Mouse (Mus musculus): Measurements from ENCODE around the gene 4933415A04Rik.

4933415A04Rik gene

DNA sequence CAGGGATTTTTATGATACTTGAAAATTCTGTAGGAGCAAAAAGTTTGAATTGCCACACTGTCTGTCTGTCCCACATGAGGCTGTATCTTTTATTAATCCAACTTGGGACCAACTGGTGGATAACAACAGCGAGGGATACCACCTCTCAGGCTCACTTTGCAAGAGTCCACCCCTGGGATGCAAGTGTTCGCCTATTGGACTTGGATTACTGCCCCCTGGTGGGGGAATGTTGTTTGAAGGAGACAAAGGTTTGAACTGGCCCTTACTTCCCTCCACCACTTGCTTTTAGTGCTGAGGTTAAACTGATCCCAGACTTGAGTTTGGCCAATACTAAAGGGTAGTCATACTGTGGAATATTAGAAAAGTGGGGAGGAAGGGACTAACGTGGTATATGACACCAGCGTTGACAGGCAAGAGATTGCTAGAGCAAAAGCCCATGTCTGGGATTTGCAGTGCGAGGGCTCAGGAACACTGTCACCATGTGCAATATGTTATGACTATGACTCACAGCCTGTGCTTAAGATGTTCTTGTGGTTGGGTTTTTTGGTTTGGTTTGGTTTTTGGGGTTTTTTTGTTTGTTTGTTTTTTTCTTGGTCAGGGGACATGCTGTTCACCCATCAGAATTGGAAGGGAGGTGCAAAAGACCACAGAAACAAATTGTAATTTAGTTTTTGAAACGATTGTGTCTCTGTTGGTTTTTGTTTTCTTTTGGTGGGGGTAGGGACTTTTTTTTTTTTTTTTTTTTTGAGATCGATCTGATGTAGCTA lies at the start of gene 4933415A04Rik:
Gene 4933415A04Rik, plus strand, starts transcription at position 717 of the 767 bp plus-strand sequence.
- in situ Hi-C loops (cut with MseI, MboI): loop anchor here (10.0 kb wide), 1 partner anchor 92 kb away; no protein-coding TSS in a partner anchor

DNA sequence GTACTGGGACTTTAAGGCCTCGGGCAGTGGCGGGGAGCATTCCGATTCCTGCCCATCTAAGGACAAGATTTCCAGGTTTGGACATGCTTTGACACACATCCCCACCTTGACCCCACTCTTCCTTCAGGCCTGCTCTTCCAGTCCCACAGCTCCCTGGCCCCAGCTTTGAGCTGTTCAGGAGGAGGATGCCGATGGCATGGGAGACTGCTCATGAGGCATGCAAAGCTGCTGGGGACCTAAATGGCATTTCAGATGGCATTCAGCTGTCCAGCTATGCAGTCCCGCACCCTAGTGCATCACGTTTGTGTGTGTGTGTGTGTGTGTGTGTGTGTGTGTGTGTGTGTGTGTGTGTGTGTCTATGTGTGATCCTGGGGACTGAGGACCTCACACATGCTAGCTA lies 49.8 kb upstream of the 4933415A04Rik start:
- in situ Hi-C loops (cut with MseI, MboI): no loop called here

DNA sequence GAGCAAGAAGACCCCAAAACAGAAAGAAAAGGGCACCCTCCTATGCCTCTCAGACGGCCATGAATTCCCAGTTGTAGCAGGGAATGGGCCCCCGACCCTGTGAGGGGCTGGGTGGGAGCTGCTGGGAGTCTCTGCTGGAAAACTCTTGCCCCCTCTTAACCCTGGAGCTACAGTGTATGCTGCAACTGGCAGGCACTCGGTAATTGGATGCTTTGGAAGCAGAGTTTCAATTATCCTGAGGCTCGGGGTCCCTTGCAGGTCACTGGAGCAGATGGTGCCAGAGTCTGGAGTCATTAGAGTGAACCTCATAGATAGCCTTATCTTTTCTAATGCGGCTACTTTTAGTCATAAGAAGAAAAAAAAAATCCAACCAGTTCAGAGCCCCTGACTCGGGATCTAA lies 47.0 kb upstream of the 4933415A04Rik start:
- in situ Hi-C loops (cut with MseI, MboI): no loop called here

DNA sequence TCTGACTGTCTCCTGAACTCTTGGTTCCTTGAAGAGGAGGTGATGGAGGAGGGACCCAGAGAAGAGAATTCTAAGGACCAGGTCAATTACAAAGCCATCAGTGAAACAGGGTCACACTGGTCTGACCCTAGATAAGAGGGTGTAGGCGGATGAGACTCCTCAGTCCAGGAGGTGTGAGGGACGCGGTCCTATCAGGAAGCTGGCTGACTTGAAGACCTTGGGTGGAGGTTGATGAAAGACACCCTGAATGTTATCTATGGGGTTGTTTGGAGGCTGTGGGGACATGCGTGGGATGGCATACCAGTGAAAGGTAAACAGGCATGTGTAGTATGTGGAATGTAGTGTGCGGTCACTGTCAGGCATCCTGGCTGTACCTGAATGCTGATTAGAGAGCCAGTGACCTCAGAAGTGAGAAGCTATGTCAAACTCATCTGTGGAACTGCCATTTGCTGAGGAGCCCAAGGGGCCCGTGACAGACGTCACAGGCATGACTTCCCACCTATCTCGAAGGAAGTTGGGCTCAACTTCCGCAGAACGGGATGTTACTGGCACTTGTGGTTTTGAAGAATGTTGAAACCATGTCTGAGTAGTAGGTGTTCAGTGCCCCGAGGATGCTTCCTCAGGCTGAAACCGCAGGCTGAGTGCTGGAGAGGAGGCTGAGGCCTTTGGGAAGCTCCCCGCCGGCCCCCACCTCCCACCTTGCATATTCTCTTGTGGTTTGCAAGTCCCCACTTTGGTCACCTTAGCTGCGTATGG lies 43.0 kb upstream of the 4933415A04Rik start:
- in situ Hi-C loops (cut with MseI, MboI): no loop called here

DNA sequence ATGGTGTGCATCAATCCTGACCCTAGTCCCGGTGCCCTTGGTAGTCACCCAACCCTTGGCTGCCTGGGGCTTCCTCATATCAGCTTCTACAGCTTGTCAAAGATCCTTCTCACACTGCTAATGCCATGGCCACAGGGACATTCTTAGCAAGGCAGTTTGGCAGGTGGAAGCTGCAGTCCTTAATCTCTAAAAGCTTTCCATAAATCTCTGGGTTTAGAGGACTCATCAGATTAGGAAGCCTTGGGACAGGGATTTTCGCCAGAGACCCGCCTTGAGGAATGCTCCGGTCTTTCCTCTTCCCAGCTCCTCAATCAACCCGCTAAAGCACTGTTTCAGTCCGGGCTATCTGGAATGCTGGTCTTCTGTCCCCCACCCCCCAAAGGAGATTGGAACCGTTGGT lies 42.0 kb upstream of the 4933415A04Rik start:
- in situ Hi-C loops (cut with MseI, MboI): no loop called here

DNA sequence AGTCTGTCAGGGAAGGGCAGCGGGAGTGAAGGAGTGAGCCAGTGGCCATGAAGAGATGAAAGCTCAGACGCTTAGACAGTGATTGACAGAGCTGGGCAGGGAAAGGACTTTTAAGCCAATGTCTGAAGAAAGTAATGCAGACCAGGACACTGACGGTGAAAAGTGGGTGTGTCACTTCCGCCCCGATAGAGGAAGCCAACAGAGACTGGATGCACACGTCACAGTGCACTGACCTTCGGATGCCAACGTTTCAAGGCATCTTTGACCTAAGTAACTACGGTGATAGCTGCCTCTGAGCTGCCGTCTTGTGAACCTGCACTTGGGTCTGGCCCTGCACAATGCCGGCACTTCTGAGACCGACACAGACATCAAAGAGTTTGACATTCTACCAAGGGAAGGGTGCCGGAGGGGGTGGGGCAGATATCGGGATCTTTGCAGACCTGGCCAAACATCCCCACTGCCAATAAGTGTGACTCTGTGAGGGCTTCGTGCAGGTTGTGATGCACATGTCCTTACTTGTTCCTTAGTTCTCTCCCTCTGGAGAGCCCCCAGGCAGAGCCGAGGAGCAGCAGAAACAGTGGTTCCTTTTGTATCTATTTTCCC lies 40.9 kb upstream of the 4933415A04Rik start:
- in situ Hi-C loops (cut with MseI, MboI): no loop called here

DNA sequence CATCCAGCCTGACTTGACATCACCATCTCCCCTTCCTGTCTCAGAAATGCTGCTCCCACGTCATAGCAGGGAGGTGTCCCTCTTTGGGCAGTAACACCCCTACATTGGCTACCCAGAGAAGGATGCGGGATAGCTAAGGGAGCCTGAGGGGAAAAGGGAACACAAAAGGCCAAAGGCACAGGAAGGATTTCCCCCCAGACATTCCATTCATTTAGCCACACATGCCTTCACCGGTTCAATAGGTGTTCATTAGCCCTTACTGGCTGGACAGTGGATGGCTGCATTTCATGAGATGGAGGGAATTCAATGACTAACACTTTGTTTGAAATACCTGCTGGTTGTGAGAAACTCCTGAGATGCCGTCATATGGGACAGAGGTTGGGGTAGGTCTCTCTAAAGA lies 40.2 kb upstream of the 4933415A04Rik start:
- in situ Hi-C loops (cut with MseI, MboI): no loop called here

DNA sequence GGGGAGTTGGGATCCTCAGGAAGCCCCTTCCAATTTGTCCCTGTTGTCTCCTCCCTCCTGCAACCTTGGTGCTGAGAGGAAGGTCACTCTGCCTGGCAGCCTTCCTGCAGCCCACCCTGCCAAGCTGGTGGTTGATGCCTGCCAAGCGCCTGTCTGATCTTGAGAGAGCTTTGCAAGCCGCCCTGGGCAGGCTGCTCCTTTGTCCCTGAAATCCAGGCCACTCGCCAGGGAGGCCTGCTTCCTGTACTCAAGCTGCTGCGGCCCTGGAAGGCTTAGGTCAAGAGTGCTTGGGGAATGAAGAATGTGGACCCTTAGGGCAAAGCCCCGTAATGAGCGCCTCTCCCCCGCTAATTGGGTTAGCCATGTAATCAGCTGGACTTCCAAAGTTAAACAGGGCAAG lies 38.7 kb upstream of the 4933415A04Rik start:
- in situ Hi-C loops (cut with MseI, MboI): no loop called here

DNA sequence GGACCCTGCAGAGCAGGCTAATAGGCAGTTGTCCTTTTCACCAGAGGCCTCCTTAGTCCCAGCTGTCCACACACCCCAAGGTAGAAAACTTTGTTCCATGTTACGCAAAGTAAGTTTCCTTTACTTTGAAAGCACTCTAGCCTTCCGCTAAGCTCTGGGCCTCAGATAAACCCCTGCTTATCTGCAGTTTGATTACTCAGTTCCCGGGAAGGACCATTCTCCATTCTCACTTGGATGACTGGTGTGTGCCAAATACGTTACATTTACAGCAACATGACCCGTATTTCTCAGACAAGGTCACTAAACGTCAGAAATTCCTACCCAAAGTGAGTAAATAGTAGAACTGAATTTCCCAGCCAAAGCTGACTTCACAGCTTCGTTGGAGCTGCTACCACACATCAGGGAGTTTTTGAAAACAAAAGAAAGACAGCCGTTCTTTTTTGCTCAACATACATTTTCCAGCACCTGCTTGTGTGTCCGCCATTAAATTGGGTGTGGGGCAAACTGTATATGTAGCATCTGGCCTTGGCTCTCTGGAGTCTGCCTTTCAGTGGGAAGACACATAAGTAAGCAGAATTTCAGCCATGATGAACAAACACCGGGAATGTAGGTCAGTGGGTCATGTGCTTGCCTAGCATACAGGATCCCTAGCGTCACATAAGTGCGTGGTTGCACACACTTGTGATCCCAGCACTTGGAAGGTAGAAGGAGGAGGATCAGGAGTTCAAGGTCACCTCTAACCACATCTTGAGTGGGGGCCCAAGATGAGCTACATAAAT lies 38.0 kb upstream of the 4933415A04Rik start:
- in situ Hi-C loops (cut with MseI, MboI): no loop called here

DNA sequence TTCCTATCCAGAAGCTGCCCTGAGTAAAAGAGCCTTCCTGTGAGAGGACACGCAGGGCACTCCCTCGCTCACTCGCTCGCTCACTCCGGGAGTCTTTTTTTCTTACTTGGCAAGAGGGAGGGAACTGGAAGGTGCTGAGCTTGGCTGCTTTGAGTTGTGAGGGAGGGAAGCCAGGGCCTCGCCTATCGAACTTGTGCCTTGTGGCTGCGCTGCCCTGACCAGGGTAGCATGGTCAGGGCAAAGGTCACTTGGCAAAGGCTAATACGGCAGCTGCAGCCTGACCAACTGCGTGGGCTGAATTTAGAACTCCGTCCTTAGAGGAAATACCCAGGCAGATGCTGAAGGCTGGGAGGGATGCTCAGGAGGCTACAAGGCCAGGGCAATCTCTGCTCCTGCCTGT lies 37.1 kb upstream of the 4933415A04Rik start:
- in situ Hi-C loops (cut with MseI, MboI): no loop called here

DNA sequence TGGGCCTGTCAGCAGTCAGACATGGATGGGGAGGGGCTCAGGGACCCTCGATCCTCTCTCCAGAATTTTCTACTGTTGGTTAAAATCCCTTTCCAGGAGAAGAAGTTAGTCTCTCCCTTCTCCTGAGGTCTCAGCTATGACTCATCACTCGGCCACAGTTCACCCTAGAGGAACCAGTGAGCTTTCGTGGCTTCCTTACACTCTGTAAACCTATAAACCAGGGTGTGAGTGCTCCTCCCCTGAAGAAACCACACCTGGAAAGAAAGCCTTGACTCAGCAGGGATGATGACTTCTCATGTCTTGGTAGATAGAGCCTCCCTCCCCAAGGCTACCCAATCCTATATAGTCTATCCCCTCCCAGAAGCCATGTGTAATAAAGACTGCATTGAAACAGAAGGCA lies 35.1 kb upstream of the 4933415A04Rik start:
- in situ Hi-C loops (cut with MseI, MboI): no loop called here

DNA sequence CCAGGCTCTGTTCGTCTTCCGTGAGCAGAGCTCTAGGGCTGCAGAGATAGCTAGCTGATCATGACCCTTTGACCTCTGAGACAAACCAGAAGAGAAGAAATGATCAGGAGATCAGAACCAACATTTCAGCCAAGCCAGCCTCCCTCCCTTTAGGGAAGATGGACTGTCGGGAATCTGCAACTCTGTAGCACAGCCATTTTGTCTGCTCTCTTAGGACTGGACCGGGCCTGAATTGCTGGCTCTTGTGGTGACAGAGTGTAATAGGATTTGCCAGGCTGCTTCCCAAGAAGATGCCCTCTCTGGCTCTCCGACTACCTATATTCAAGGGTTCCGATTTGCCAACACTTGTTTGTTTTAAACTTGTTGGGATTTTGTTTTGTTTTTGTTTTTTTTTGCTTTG lies 34.2 kb upstream of the 4933415A04Rik start:
- in situ Hi-C loops (cut with MseI, MboI): no loop called here

DNA sequence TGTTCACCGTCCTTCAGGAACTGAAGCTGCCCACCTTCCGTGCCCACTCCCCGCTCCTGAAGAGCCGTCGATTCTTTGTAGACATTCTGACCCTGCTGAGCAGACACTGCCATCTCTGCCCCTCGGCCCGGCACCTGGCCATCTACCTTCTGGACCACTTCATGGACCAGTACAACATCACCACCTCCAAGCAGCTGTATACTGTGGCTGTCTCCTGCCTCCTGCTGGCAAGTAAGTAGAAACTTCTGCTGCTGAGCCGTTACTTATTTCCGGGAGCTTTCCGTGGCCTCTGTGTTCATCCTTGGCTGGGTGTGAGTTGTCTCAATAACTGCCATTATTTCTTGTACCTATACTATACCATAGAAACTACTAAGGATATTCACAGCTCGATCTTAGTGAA lies 30.3 kb upstream of the 4933415A04Rik start:
- in situ Hi-C loops (cut with MseI, MboI): no loop called here

DNA sequence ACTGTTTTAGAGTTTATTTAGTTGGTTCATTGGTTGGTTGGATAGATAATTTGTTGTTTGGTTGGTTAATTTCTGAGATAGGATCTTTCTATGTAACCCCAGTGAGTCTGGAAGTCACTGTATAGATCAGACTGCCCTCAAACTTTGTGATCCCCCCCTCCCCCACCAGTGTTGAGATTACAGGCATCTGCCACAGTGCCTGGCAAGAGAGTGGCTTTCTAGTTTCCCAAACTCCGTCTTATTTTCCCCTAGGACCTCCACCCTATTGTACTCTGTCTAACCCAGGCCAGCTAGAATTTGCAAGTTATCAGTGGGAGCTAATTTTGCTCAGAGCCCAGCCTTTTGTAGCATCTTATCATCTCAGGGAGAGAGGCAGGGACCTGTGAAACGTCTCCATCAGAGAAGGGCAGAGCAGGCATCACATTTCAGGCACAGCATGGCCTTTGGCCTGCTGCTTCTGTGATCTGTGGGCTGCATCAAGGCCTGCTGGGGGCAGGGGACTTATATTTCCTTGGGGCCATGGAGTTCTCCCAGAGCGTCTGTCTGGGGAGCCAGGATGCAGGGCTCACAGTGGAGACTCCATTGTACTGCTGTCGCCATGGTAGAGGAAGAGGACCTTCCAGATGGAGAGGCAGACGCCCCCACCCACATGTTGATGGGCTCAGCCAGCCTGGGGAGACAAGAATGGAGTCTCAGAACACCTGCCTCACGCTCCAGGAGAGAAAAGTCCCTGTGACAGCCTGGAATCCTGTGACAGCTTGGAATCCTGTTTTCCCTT lies 27.1 kb upstream of the 4933415A04Rik start:
- in situ Hi-C loops (cut with MseI, MboI): no loop called here

DNA sequence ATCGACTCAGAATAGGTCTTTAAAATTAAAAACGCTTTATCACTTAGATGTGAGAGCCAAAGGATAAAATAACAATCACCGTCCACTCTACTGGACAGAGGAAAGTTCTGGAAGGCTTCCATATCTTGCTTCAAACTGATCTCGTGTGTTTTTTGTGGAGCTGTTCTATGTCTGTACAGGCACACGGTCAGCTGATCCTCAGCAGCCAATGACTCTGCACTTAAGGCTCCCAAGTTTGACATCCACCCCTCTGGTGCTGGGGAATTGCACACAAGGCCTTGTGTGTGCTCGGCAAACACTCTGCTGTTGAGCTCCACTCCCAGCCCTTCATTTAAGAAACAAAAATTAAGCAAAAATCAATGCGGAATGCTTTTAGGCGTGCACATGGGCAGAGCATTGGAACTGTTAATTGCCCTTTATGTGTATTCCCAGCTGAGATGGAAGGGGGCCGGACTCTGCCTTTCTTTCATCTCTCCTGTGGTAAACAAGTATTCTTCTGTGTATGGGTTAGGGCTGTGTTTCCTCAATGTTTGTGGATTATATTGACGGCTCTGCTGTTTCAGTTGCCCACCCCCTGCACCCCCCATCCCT lies 23.1 kb upstream of the 4933415A04Rik start:
- in situ Hi-C loops (cut with MseI, MboI): no loop called here

DNA sequence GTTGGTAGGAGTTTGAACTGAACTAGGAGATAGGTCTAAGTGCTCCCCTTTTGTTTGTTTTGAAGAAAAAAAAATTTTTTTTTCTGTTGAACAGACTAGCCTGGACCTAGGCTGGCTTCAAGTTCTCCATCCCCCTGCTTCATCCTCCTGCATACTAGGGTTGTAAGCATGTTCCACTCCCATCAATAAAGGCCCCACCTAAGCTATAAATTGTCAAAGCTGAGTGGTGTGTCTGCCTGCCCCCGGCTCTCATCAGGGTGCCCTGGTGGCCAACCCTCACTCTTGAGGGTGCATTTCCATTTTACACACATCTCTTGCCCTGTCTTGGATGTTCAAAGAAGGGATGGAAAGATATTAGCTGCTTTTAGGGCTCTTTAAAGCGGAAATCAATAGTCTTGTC lies 21.4 kb upstream of the 4933415A04Rik start:
- in situ Hi-C loops (cut with MseI, MboI): no loop called here

DNA sequence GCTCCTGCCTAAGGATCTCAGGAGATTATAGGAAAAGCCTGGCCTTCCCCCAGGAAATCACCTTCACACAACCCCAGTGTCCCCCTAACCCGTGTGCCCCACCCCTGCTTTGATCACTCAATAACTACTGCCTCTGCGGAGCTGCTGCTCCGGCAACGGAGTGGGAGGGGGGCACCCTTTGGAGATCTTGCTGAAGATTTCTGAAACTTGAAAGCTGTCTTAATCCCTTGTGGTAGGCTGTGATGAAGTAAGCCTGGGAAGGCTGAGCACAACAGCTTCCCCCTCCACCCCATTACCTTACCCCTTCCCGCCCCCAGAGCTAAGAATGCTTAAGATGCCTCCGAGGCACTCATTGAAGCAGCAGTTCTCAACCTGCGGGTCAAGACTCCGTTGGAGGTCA lies 21.0 kb upstream of the 4933415A04Rik start:
- in situ Hi-C loops (cut with MseI, MboI): no loop called here

DNA sequence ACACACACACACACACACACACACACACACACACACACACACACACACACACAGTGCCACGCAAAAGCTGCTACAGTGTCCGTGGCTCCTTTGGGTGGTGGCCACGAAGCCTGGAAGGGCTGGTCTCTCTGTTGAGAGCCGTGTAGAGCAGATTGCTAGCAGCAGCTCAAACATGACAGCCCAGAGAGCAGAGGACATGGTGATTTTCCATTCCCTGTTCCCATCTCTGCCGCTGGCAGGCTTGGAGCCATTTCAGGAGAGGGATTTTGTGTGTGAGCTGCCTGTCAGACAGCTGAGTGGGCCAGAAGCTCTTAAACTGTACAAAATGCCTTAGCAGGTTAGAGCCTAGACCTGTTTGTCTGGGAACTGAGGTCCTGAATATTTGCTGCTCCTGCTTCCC lies 20.1 kb upstream of the 4933415A04Rik start:
- in situ Hi-C loops (cut with MseI, MboI): no loop called here

DNA sequence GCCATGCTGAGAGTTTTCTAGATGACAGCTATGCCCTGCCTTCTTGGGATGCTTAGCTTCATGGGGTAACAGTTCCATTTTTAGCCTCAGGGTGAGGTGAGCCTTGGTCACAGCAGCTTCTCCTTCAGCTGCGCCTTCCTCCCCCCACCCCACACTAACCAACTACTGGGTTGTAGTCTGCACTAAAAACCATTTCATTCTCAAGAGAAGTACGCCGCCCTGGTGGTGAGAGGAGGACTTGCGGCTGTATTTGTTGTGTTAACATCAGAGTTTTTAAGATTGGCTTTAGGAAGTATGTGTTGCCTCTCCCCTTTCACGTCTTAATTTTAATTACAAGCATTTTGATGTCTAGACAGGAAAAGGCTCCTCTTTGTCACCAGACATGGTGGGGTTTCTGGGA lies 18.6 kb upstream of the 4933415A04Rik start:
- in situ Hi-C loops (cut with MseI, MboI): no loop called here

DNA sequence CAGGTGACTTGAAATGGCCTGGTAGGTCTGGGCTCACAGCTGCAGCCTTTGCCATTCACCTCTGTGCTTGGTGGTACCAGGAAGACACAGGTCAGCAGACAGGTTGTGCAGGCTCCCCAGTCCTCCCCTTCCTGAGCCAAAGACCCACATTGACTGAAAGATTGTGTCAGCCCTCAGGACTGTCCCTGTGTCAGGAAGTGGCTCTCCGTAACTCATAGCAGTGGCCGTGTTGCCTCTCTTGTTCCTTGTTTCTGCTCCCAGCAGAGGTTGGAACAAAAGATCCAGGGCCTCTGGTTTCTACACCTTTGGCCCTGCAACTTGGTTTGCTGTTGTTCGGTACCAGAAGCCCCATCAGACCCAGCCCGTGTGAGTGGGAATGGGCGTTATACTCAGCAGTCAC lies 17.7 kb upstream of the 4933415A04Rik start:
- in situ Hi-C loops (cut with MseI, MboI): no loop called here

DNA sequence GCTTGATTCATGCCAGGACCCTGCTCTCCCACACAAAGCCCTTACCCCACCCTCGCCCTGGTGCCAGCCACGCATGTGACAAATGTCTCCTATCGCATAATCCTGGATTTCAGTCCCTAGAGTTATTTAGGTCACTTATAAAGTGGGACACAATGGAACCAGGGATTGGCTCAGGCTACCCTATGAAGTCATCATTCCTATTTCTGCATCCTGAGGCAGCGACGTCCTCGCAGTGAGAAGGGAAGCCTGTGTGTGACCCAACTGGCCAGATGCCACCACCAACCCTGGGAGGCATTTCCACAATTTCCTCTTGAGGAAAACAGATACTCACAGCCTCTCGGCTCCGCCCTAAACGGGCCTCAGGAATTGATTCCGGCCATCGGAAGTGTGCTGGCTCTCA lies 17.2 kb upstream of the 4933415A04Rik start:
- in situ Hi-C loops (cut with MseI, MboI): no loop called here

Data from mouse trophoblast stem cell (cell line).